Mouse (Mus musculus) brain, embryonic 14.5 days (tissue): ENCODE measurements around the gene Rbbp4.

Experiments
- CTCF ChIP-seq: fragments of 200-500 bp; IDR thresholded peaks from 2 replicates; pipeline ENCODE4 v1.5.1; 2012; ENCODE audit warnings: inconsistent platforms, mild to moderate bottlenecking, moderate library complexity, borderline replicate concordance; ENCODE audit not compliant: insufficient read depth, insufficient read length; ENCODE audit errors: extremely low read depth
- POLR2A ChIP-seq: fragments of 200-500 bp; IDR thresholded peaks from 2 replicates; pipeline ENCODE4 v1.6.1; 2012; ENCODE audit warnings: mild to moderate bottlenecking, inconsistent platforms, borderline replicate concordance; ENCODE audit not compliant: poor library complexity, insufficient read depth, insufficient read length, severe bottlenecking; ENCODE audit errors: extremely low read depth

DNA sequence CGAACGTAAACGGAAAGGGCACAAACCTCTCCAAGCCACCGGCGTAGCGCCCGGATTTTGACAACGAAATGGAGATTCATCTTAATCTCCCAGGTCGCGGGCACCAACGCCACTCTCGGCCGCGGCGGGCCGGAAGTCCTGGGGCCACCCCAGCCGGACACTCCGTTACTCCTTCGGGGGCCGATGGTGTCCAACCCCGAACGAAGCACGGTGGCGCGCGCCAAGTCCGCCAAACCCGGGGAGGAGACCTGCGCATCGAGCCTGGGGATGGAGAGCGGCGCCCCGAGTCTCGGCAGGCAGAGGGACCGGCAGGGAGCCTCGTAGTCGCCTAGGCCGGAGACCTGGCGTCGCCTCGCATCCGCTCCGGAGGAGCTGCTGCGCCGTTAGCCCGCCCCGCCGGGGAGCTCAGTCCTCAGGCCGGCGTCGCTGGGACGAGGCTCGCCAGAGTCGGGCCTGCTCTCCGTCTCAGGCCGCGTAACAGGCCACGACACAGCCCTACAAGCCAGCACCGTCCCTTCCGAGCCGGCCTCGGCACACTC lies 424 bp downstream of the Rbbp4 start:
- TF ChIP-seq CTCF (no peak), POLR2A (no peak)
